Mouse (Mus musculus) gastrocnemius, postnatal 4 days (tissue): ENCODE measurements around the gene Sprn. TPM values are rescaled to one million over a fixed set of nuclear protein-coding genes. Genes with fewer than 3 reads are reported as not detected.

Experiments
- DNase-seq, 2 experiments: peaks; one replicate each; pipeline ENCODE4 v3.0.0; 2021 to 2022; ENCODE audit warnings: low spot score in 2 of 2, mixed read lengths in 2 of 2
- total RNA-seq, 2 experiments: library from RNA; stranded (reverse); gene quantifications; 2 replicates each; pipeline ENCODE4 v1.2.3; 2021

Sprn gene
- total RNA-seq, 2 experiments from 2014 or later = 0.29 to 0.42 TPM

DNA sequence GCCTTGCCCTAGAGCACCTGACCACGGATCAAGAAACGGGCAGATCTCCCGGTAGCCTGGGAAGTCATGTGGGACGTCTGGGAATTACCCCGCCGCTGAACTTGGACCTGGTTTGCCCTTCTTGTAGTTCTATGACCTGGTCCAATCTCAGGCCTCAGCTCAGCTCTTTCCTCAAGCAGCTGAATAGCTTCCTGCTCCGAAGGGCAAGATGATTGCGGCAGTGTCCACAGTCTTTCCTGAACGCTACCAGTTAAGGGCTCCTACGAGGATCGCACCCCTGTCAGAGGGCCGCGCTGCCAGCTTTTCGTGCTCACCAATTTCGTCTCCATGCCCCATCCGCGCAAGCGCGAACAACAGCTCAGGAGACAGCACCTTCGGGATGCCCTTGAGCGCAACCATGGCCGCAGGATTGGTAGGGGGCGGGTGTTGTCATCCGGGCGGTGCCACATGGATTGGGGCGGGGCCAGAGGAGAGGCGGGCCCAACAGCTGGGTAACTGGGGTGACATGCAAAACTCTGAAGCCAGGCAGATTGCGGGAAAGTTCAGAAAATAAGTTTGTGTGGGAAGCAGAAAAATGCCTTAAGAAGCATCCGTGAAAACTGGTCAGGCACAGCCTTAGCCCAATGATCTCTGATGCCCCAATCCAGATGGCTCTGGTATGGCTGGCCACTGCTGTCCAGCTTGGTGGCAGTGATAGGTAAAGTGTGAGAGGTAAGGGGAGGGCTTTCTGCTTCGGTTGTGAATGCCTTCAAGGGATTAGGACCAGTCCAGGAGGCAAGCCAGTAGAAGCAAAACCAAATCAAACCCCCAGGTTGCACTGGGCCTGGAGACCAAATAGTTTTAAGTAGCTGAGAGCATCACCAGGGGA lies 52.5 kb downstream of the Sprn start, which contains the start of gene Fuom:
Gene Fuom, minus strand, starts transcription at position 449 of the 868 bp plus-strand sequence.
- DNase-seq = peak; percentile 72 to 85

DNA sequence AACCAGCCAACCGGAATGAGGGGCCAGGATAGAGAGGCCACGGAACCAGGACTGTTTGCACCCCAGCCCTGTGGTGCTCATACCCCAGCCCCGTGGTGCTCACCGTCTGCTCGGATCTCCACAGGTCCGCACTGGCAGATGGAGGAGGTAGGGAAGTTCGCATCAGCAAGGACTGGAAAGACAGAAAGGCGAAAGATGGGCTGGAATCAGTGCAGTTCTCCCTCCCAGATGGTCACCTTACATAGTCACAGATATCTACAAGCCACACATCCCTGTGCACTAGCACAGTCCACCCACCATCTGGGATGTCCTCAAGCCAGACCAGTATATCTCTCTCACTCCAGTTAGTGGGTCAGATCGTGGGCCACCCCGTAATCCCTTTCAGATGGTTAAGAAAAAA lies 53.2 kb downstream of the Sprn start:
- DNase-seq = no peak

Other genes with a start within 250 kb of the Sprn start
- not detected for gene Utf1, start 211.1 kb downstream of the Sprn start, total RNA-seq
- not detected for gene 6430531B16Rik, start 176.1 kb downstream of the Sprn start, total RNA-seq
- 1 to 10 TPM in 1 of 2 experiments, under 1 TPM in 1; 0.78 to 1.1 TPM for gene Adam8, start 162.3 kb downstream of the Sprn start, total RNA-seq
- 10 to 100 TPM; 11.0 to 11.2 TPM for gene Zfp511, start 118.5 kb downstream of the Sprn start, total RNA-seq
- gene Tubgcp2, start 118.2 kb downstream of the Sprn start, total RNA-seq = 10 to 100 TPM; 34.6 to 38.0 TPM
- not detected for gene Msx3, start 105.8 kb downstream of the Sprn start, total RNA-seq
- gene Caly, start 72.3 kb downstream of the Sprn start, total RNA-seq = not detected
- not detected for gene Prap1, start 61.5 kb downstream of the Sprn start, total RNA-seq
- gene Fuom, start 52.4 kb downstream of the Sprn start, total RNA-seq = 10 to 100 TPM; 30.6 to 32.4 TPM
- gene Paox, start 39.1 kb downstream of the Sprn start, total RNA-seq = 1 to 10 TPM; 6.6 to 7.0 TPM
- gene Echs1, start 38.4 kb downstream of the Sprn start, total RNA-seq = 10 to 100 TPM; 78.9 to 80.2 TPM
- 10 to 100 TPM; 19.6 to 20.4 TPM for gene Mtg1, start 17.3 kb downstream of the Sprn start, total RNA-seq
- gene Olfr522, start 9.9 kb upstream of the Sprn start, total RNA-seq = not detected
- not detected for gene Olfr523, start 18.3 kb upstream of the Sprn start, total RNA-seq
- not detected for gene Olfr524, start 51.1 kb upstream of the Sprn start, total RNA-seq
- under 1 TPM in 1 of 2 experiments, not detected in 1; 0.16 TPM for gene Cd163l1, start 63.4 kb upstream of the Sprn start, total RNA-seq
- gene 5830411N06Rik, start 92.4 kb upstream of the Sprn start, total RNA-seq = not detected
- gene Olfr525, start 166.0 kb upstream of the Sprn start, total RNA-seq = not detected
- gene Olfr527, start 179.1 kb upstream of the Sprn start, total RNA-seq = not detected
- not detected for gene Olfr60, start 206.8 kb upstream of the Sprn start, total RNA-seq
- gene Olfr530, start 221.5 kb upstream of the Sprn start, total RNA-seq = not detected
- not detected for gene Olfr531, start 248.0 kb upstream of the Sprn start, total RNA-seq